Mouse (Mus musculus): ENCODE data around the gene Olfr1348.
"Not testable (repeated sequence)": the region's sequence is repeated elsewhere in the genome, so short reads cannot be mapped to it uniquely, and the experiment has no call there.

Olfr1348 gene

GRCm38 (mm10) chr7:6508648-6509047 is at the start of gene Olfr1348:
Gene Olfr1348 (minus strand): TSS chr7:6508748.
- in situ Hi-C loops (cut with MboI, MseI), result no loop called here

DNA sequence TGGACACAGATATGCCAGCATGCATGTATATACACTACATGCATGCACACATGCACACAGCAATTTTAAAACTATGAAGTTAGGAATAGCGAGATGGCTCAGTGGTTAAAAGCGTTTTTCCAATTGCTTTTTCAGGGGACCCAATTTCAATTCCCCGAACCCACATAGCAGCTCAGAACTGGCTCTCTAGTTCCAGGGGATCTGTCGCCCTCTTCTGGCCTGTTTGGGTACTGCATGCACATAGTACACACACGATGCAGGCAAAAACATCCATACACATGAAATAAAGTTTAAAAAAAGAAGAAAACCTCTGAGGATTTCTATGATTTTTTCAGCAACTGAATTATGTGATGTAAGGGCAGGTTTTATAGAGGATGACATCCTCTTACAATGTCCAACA is 17.6 kb upstream of the Olfr1348 start:
- in situ Hi-C loops (cut with MboI, MseI), result loop anchor here (5.0 kb wide), 2 partner anchors 169 to 179 kb away; no protein-coding TSS in a partner anchor

GRCm38 (mm10) chr7:6525001-6525400 is 16.5 kb upstream of the Olfr1348 start:
- in situ Hi-C loops (cut with MboI, MseI), result loop anchor here (5.0 kb wide), 2 partner anchors 168 to 178 kb away; no protein-coding TSS in a partner anchor

- in situ Hi-C loops (cut with MboI, MseI), result no loop called here
These were observed 14.3 kb upstream of the Olfr1348 start, which contains the start of gene Olfr1349 for GRCm38 (mm10) chr7:6522850-6523249. Gene Olfr1349 (minus strand): TSS chr7:6522950.

DNA sequence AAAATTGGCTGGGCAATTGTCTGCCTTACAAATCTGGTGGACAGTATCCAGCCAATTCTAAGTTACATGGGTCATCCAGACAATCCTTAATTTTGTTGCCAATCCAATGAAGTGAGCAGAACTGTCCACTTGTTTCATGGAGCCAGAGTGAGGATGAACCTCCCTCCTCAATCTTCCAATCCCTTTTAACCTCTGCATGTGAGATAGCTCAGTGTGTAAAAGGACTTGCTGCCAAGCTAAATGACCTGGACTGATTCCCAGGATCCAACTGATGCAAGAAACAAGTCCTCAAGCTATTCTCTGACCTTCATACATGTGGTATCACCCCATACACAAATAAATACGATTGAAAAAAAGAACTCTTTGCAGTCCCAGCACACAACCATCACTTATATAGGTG is 13.1 kb upstream of the Olfr1348 start:
- in situ Hi-C loops (cut with MboI, MseI), result no loop called here

- in situ Hi-C loops (cut with MboI, MseI), result no loop called here
These were observed 8.9 kb downstream of the Olfr1348 start, which contains the start of gene Olfr1347 for GRCm38 (mm10) chr7:6499655-6500054. Gene Olfr1347 (minus strand): TSS chr7:6499755.

GRCm38 (mm10) chr7:6486841-6487240 is 21.7 kb downstream of the Olfr1348 start, which contains the start of gene Olfr5:
Gene Olfr5 (minus strand): TSS chr7:6486941.
- in situ Hi-C loops (cut with MboI, MseI), result no loop called here

DNA sequence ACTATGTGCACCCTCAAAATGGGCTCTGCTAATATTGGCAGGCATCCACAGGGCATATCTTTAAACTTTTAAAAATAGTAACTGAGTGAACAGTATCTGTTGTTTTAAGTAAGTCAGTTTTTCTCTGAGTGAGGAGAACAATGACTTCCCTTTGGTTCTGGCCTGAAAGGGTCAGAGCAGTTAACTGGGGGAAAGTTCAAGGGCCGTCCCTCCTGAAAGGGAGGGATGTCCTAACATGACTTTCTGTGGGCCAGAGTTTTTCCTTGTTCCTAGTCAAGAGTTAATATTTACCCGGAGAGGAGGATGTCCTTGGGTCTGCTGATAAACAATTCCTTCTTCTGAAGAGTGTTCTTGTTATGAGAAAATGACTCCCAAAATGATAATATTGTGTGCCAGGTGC is 30.9 kb downstream of the Olfr1348 start:
- in situ Hi-C loops (cut with MboI, MseI), result not testable (repeated sequence)

DNA sequence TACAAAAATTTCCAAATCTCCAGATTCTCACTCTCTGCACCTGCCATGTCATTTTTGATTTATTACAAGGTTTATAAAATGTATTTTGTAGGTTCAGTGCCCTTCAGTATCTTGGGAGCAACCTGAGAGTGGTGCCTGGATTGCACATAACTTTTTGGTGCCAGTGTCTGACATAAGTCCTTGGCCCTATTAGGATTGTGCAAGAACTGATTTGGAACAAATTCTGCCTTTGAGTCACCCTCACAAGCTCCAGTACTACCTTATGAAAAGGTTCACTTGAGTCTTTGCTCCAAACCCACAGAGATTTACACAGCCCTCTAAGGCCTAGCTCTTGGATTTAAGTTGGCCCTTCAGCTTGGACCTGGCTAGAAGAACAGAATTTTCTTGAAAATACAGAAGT is 41.6 kb downstream of the Olfr1348 start, which contains the start of gene Olfr1346:
TSS of gene Olfr1346 (plus strand) at position 151 of the 400 bp plus-strand sequence.
- in situ Hi-C loops (cut with MboI, MseI), result no loop called here

- in situ Hi-C loops (cut with MboI, MseI), result no loop called here
These were observed 52.1 kb downstream of the Olfr1348 start for GRCm38 (mm10) chr7:6456399-6456798.

- in situ Hi-C loops (cut with MboI, MseI), result no loop called here
These were observed 52.7 kb downstream of the Olfr1348 start, which contains the start of gene Olfr1336 for GRCm38 (mm10) chr7:6455868-6456267. Gene Olfr1336 (plus strand): TSS chr7:6456168.
